Mouse (Mus musculus) retina, embryonic 14.5 days (tissue): ENCODE measurements at regions not wholly inside any gene's neighbourhood (a gene's known extent, or its start where the extent isn't known, plus 50 kb on each side); places are given as distances from the start of the nearest gene placed in this dataset.

ENCODE experiments used
- DNase-seq: peaks from one replicate; pipeline ENCODE4 v3.0.0-alpha.2; 2015; ENCODE audit warnings: low spot score

- peak; percentile 63 for DNase-seq
Measured at GRCm38 (mm10) chr10:96955036-96955775, 338.4 kb downstream of the Btg1 start.

- DNase-seq: peak; percentile 56
Measured at GRCm38 (mm10) chr10:96955776-96956448, 339.1 kb downstream of the Btg1 start.

GRCm38 (mm10) chr10:96956449-96956834 lies 339.6 kb downstream of the Btg1 start:
- no peak for DNase-seq

- DNase-seq: no peak
Measured at GRCm38 (mm10) chr10:96957019-96957418, 340.2 kb downstream of the Btg1 start.

- no peak for DNase-seq
Measured at GRCm38 (mm10) chr10:96969825-96970224, 353.0 kb downstream of the Btg1 start.

GRCm38 (mm10) chr10:96970737-96971136 lies 353.9 kb downstream of the Btg1 start:
- DNase-seq: no peak

GRCm38 (mm10) chr10:96971810-96972209 lies 355.0 kb downstream of the Btg1 start:
- DNase-seq: no peak

GRCm38 (mm10) chr10:96974326-96974977 lies 357.6 kb downstream of the Btg1 start:
- no peak for DNase-seq

- no peak for DNase-seq
Measured at GRCm38 (mm10) chr10:96976691-96977090, 359.9 kb downstream of the Btg1 start.

GRCm38 (mm10) chr10:96980494-96980831 lies 363.7 kb downstream of the Btg1 start:
- no peak for DNase-seq

GRCm38 (mm10) chr10:96980832-96981515 lies 364.2 kb downstream of the Btg1 start:
- DNase-seq: peak; percentile 70

GRCm38 (mm10) chr10:96981516-96981869 lies 364.7 kb downstream of the Btg1 start:
- DNase-seq: no peak

- no peak for DNase-seq
Measured at GRCm38 (mm10) chr10:97000871-97001270, 384.1 kb downstream of the Btg1 start.

- DNase-seq: no peak
Measured at GRCm38 (mm10) chr10:97008873-97009272, 392.1 kb downstream of the Btg1 start.

- DNase-seq: no peak
Measured at GRCm38 (mm10) chr10:97009859-97010258, 393.1 kb downstream of the Btg1 start.

- no peak for DNase-seq
Measured at GRCm38 (mm10) chr10:97018641-97019040, 401.8 kb downstream of the Btg1 start.

- DNase-seq: no peak
Measured at GRCm38 (mm10) chr10:97028776-97029175, 412.0 kb downstream of the Btg1 start.

GRCm38 (mm10) chr10:97030996-97031395 lies 414.2 kb downstream of the Btg1 start:
- DNase-seq: no peak

GRCm38 (mm10) chr10:97035371-97035786 lies 418.6 kb downstream of the Btg1 start:
- DNase-seq: no peak

- no peak for DNase-seq
Measured at GRCm38 (mm10) chr10:97038025-97038424, 421.2 kb downstream of the Btg1 start.

GRCm38 (mm10) chr10:97047566-97047965 lies 430.8 kb downstream of the Btg1 start:
- DNase-seq: no peak

GRCm38 (mm10) chr10:97047996-97048395 lies 431.2 kb downstream of the Btg1 start:
- DNase-seq: no peak

GRCm38 (mm10) chr10:97054472-97054871 lies 424.9 kb upstream of the Dcn start:
- no peak for DNase-seq
